Mouse (Mus musculus) liver, embryonic 15.5 days (tissue): ENCODE measurements around the gene Hist1h2ae. TPM values are rescaled to one million over a fixed set of nuclear protein-coding genes. Genes with fewer than 3 reads are reported as not detected.
"Not testable (repeated sequence)": the region's sequence is repeated elsewhere in the genome, so short reads cannot be mapped to it uniquely, and the experiment has no call there.

Source experiments
- ATAC-seq: fragments of 200-750 bp; cut with Nextera tagmentation; 2 replicates; pipeline ENCODE4 v1.8.0; 2017; ENCODE audit warnings: moderate number of reproducible peaks, mild to moderate bottlenecking, moderate library complexity; ENCODE audit not compliant: insufficient read depth
- H3K27ac ChIP-seq: fragments of 300-500 bp; sonication (generic); replicated peaks from 2 replicates; pipeline ENCODE4 v1.5.1; 2015; ENCODE audit warnings: mild to moderate bottlenecking, inconsistent platforms
- H3K27me3 ChIP-seq: fragments of 300-500 bp; sonication (generic); 2 replicates; pipeline ENCODE4 v1.6.1; 2015; ENCODE audit warnings: mild to moderate bottlenecking, inconsistent platforms
- H3K36me3 ChIP-seq: fragments of 300-500 bp; sonication (generic); replicated peaks from 2 replicates; pipeline ENCODE4 v1.6.1; 2015; ENCODE audit warnings: moderate library complexity, mild to moderate bottlenecking, inconsistent platforms
- H3K4me1 ChIP-seq: fragments of 300-500 bp; sonication (generic); replicated peaks from 2 replicates; pipeline ENCODE4 v1.6.1; 2015; ENCODE audit warnings: inconsistent platforms
- H3K4me2 ChIP-seq: fragments of 300-500 bp; sonication (generic); 2 replicates; pipeline ENCODE4 v1.6.1; 2015; ENCODE audit warnings: moderate library complexity, mild to moderate bottlenecking, inconsistent platforms
- H3K4me3 ChIP-seq: fragments of 300-500 bp; sonication (generic); replicated peaks from 2 replicates; pipeline ENCODE4 v1.5.1; 2015; ENCODE audit warnings: mild to moderate bottlenecking, inconsistent platforms
- H3K9ac ChIP-seq: fragments of 300-500 bp; sonication (generic); 2 replicates; pipeline ENCODE4 v1.6.1; 2015; ENCODE audit warnings: moderate library complexity, mild to moderate bottlenecking, inconsistent platforms
- H3K9me3 ChIP-seq: fragments of 300-500 bp; sonication (generic); replicated peaks from 2 replicates; pipeline ENCODE4 v1.6.1; 2016; ENCODE audit warnings: inconsistent platforms
- WGBS: fragments of 180-500 bp; shearing (Covaris S2); methylation state at CpG from one replicate; pipeline ENCODE4 v1.1.7; 2015; ENCODE audit warnings: mixed read lengths; ENCODE audit not compliant: insufficient replicate concordance; 5-methylcytosine and 5-hydroxymethylcytosine counted together
- polyA plus RNA-seq: library from polyadenylated mRNA; unstranded; fragments of >200 nt; fragmentation: Nextera tagmentation; extraction: Ambion mirVana; gene quantifications from 2 replicates; pipeline ENCODE4 v1.2.1, GENCODE M21; 2015

The Hist1h2ae gene
- polyA plus RNA-seq, 1 experiment from 2014 or later: 100 TPM

DNA sequence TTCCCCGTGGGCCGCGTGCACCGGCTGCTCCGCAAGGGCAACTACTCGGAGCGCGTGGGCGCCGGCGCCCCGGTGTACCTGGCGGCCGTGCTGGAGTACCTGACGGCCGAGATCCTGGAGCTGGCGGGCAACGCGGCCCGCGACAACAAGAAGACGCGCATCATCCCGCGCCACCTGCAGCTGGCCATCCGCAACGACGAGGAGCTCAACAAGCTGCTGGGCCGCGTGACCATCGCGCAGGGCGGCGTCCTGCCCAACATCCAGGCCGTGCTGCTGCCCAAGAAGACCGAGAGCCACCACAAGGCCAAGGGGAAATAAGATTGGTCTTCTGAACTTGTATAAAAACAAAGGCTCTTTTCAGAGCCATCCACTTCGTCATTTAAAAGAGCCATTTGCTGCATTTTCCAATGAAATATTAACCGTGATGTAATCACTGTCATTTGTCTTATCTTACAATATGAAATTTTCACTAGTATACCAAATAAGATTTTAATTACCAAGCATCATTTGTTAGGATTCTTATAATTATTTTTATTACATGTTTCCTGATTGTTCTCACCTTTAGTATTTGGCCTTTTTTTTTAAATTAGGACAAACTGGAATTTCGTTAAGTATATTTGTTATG lies 3.6 kb upstream of the Hist1h2ae start:
- Histone ChIP-seq H3K9ac (peak overlapping the region; percentile 45), H3K4me1 (peaks cover 37% of the 10 kb centered on the region), H3K4me3 (peak overlapping the region; percentile 64), H3K27ac (peak overlapping the region; percentile 98), H3K4me2 (peak overlapping the region; percentile 81)
- 0% methylated on average over 10 of the region's 39 CpGs for WGBS
- not testable (repeated sequence) for ATAC-seq, H3K36me3 ChIP-seq, H3K27me3 ChIP-seq, H3K9me3 ChIP-seq

DNA sequence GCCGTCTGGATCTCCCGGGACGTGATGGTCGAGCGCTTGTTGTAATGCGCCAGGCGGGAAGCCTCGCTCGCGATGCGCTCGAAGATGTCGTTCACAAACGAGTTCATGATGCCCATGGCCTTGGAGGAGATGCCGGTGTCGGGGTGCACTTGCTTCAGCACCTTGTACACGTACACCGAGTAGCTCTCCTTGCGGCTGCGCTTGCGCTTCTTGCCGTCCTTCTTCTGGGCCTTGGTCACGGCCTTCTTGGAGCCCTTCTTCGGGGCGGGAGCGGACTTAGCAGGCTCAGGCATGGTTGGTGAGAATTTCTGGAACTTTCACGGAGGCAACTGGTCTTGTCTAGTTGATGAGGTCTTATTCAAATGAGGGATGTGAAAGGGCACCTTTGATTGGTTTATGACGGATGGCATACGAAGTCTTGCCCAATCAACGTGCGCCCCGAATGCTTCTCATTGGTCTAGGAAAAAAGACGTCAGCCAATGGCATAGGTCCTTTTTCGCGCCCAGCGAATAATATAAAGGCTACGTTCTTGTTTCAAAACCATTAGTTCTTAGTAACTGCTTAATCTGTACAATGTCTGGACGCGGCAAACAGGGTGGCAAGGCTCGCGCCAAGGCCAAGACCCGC lies 3.0 kb upstream of the Hist1h2ae start, which contains the start of the genes Hist1h2bf and Hist1h2ad:
TSS of gene Hist1h2bf (minus strand) at position 299 of the 627 bp plus-strand sequence.
TSS of gene Hist1h2ad (plus strand) at position 484 of the 627 bp plus-strand sequence.
- not testable (repeated sequence) for H3K27me3 ChIP-seq, H3K36me3 ChIP-seq, H3K9me3 ChIP-seq
- peak within 1 kb of the TSS; percentile 98 for H3K27ac ChIP-seq
- peak within 1 kb of the TSS; percentile 64 for H3K4me3 ChIP-seq
- peak within 1 kb of the TSS; percentile 81 for H3K4me2 ChIP-seq
- ATAC-seq: peak; percentile 75
- H3K4me1 ChIP-seq: peaks cover 37% of the 10 kb centered on the region
- peak within 1 kb of the TSS; percentile 88 for H3K9ac ChIP-seq
- WGBS: under 1% methylated on average over 41 of the region's 42 CpGs

DNA sequence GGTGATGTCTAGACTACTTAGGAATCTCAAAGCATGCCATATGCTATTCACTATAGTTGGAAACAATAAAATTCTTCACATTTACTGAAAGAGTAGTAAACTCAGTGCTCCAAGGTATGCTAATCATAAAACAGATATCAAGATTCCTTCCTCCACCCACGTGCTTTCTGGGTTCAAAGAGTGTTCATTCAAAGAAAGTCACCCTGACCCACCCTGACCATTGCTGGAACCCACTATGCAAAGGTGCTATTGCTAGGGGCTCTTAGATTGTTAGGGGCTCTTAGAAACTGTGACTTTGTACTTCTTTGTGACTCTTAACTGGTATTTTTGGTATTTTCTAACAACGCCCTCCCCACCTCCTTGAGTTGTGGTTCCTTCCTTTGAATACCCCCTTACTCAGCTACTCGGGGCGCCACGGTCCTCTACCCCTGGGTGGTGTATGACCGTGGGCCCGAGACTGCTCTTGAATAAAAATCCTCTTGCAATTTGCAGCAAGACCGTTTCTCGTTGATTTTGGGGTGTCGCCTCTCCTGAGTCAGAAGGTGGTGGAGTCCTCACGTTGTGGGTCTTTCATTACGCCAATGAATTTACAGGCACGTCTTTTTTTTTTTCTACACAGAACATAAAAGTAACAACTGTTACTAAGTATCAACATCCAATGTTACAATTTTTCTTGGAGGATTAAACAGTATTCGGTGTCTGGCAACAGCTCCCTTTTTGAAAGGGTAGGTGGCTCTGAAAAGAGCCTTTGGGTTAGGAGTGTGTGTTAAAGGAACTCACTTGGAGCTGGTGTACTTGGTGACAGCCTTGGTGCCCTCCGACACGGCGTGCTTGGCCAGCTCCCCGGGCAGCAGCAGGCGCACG lies 2.2 kb upstream of the Hist1h2ae start:
- peak overlapping the region; percentile 81 for H3K4me2 ChIP-seq
- WGBS: 4% methylated on average over 20 of the region's 20 CpGs
- H3K27ac ChIP-seq: peak overlapping the region; percentile 98

DNA sequence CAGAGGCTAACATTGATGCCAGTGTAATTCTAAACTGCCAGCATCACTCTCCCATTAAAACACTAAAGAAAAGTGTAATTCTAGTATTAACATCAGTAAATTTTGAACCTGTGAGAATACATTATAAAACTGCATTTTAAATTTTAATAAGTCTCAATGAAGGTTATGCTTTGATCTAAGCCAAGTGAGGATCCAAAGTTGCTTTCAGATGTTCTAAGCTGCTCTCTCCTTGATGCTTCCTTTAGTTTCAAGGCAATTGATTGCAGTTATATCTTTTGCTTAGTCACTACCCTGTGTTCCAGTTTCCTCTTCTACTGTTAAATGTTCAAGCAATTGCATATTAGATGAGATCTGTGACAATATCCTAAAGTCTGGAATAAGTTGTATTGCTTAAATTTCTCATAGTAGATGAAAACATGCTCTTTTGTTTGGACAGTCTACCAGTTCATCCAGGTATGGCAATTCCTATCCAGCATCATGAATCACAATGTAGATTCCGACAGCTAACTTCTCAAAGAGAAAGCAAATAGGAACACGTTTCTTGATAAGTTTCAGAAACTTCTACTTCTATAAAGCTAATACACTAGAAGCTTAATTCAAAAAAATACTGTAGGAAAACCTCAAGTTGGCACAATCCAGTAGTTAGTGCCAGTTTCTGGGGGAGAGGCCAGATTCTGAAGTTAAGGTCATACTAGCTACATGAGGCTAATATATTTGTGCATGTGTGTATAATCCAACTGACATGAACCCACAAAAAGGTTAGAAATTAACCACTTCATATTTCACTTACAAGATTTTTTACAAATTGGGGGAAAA lies 1.4 kb upstream of the Hist1h2ae start:
- Histone ChIP-seq H3K4me1 (peaks cover 36% of the 10 kb centered on the region), H3K9ac (peak overlapping the region; percentile 88), H3K27ac (peak overlapping the region; percentile 98), H3K4me2 (peak overlapping the region; percentile 81), H3K36me3 (no peaks in the 10 kb centered on the region), H3K9me3 (no peaks in the 10 kb centered on the region), H3K27me3 (no peaks in the 10 kb centered on the region), H3K4me3 (peak overlapping the region; percentile 63)
- no peak for ATAC-seq
- 30% methylated on average over 2 of the region's 2 CpGs for whole genome bisulfite sequencing

More for the DNA sequence above, 2.2 kb upstream of the Hist1h2ae start:
- peak overlapping the region; percentile 88 for H3K9ac ChIP-seq
- H3K36me3 ChIP-seq, H3K27me3 ChIP-seq, ATAC-seq, H3K9me3 ChIP-seq: not testable (repeated sequence)
- H3K4me3 ChIP-seq: peak overlapping the region; percentile 63
- peaks cover 36% of the 10 kb centered on the region for H3K4me1 ChIP-seq

DNA sequence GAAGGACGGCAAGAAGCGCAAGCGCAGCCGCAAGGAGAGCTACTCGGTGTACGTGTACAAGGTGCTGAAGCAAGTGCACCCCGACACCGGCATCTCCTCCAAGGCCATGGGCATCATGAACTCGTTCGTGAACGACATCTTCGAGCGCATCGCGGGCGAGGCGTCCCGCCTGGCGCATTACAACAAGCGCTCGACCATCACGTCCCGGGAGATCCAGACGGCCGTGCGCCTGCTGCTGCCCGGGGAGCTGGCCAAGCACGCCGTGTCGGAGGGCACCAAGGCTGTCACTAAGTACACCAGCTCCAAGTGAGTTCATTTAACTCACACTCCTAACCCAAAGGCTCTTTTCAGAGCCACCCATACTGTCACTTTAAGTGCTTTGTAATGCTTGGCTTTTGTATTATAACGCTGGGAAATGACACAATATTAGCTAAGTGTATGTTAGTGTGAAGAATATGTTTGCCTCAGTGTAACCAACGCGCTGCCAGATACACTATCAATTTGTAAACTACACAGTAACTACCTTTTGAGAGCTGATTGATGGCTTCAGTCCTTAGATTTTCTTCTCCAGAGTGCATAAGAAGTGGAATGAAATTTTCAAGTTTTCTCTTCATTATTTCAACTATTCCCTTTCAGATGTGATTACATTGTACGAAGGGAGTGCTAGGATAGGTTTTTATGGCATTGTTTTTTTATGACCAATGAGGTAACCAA lies 641 bp upstream of the Hist1h2ae start:
- Histone ChIP-seq H3K27ac (peak overlapping the region; percentile 98), H3K9ac (peak overlapping the region; percentile 88), H3K4me2 (peak overlapping the region; percentile 81), H3K4me1 (peaks cover 29% of the 10 kb centered on the region), H3K4me3 (peak overlapping the region; percentile 63)
- H3K27me3 ChIP-seq, H3K36me3 ChIP-seq, H3K9me3 ChIP-seq: not testable (repeated sequence)
- ATAC-seq: peak; percentile 2
- WGBS: 0% methylated on average over 18 of the region's 34 CpGs

DNA sequence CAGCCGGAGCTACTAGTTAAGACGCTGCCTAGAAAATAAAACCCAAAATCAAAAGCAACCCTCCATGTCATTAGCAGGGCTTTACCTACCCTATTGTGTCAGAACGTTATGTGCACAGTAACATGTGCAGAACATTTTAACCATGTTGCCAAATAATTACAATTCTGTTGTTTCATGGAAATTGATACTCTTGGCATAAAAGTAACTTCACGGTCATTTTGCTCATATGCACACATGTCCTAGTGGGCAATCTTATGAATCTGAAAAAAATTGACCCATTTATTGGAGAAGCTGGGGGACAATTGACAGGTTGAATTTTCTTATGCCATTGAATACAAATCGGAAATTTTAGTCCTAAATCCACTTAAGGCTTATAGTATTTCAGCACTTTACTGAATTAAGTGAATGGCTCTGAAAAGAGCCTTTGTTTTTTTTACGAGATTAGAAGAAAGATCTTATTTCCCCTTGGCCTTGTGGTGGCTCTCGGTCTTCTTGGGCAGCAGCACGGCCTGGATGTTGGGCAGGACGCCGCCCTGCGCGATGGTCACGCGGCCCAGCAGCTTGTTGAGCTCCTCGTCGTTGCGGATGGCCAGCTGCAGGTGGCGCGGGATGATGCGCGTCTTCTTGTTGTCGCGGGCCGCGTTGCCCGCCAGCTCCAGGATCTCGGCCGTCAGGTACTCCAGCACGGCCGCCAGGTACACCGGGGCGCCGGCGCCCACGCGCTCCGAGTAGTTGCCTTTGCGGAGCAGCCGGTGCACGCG lies 579 bp downstream of the Hist1h2ae start:
- Histone ChIP-seq H3K4me2 (peak overlapping the region; percentile 81), H3K9ac (peak overlapping the region; percentile 66), H3K4me1 (peaks cover 25% of the 10 kb centered on the region), H3K4me3 (peak overlapping the region; percentile 49), H3K27ac (peak overlapping the region; percentile 98)
- H3K27me3 ChIP-seq, H3K36me3 ChIP-seq, ATAC-seq, H3K9me3 ChIP-seq: not testable (repeated sequence)
- WGBS: under 1% methylated on average over 28 of the region's 41 CpGs

DNA sequence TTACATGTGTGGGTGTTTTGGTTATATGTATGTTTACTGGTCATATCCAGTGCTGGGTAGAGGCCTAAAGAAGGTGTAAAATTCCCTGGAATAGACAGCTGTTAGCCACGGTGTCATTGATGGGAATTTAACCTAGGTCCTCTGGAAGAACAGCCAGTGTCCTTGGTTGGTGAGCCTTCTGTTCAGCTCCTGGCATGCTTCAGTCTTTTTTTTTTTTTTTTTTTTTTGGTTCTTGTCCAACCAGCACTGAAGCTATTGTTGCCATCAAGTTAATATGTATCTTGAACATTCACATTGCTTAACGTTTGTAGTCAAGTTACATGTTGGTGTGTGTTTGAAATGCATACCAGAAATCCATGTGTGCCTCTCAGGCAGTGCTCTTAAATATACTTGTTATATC lies 6.5 kb downstream of the Hist1h2ae start:
- ATAC-seq: no peak
- Histone ChIP-seq H3K4me2 (no peak overlapping the region), H3K36me3 (no peaks in the 10 kb centered on the region), H3K4me1 (peaks cover 44% of the 10 kb centered on the region), H3K27ac (peak overlapping the region; percentile 98), H3K27me3 (no peaks in the 10 kb centered on the region), H3K9me3 (no peaks in the 10 kb centered on the region), H3K4me3 (no peak overlapping the region), H3K9ac (no peak overlapping the region)
- WGBS: 90% methylated on average over 2 of the region's 2 CpGs

DNA sequence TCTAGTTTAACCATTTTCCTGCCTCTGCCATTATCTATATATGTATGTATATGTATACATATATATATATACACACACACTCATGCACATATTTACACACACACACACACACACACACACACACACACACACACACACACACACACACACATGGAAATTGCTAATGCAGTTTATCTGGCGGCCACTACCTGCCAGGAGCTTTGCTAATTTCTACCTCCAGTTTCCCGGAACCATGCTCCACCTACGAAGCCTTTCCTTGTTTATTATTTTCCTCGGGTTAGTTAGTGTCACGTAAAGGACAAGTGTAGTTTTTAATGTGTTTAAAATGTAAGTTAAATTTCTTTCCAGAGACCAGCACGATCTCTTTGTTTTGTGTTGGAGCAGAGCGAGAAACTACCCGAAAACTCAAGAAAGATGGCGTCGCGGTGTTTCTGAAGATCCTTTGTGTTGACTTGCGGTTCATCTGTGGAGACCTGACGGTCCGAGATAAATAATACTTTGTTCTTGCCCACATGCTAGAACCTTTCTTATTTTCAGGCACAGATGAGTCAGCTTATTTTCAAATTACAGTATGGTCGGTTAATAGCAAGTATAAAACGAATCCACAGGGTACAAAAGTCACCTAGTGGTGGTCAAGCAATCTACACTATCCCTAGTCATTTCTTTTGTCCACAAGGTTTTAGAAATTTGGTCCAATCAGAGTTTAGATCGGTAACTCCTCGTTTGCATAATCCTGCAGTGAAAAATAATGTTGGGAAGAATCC lies 8.1 kb downstream of the Hist1h2ae start:
- peak overlapping the region; percentile 54 for H3K4me3 ChIP-seq
- ATAC-seq: no peak; the same call in 1 of the 2 replicates
- peaks cover 43% of the 10 kb centered on the region for H3K4me1 ChIP-seq
- H3K27me3 ChIP-seq: no peaks in the 10 kb centered on the region
- peak overlapping the region; percentile 61 for H3K9ac ChIP-seq
- H3K36me3 ChIP-seq: no peaks in the 10 kb centered on the region
- WGBS: 1% methylated on average over 18 of the region's 18 CpGs
- H3K27ac ChIP-seq: peak overlapping the region; percentile 98
- peak overlapping the region; percentile 82 for H3K4me2 ChIP-seq
- H3K9me3 ChIP-seq: no peaks in the 10 kb centered on the region
